Mouse (Mus musculus) left cerebral cortex, postnatal 25 days (tissue): Measurements from ENCODE around the gene Afp. TPM values are rescaled to one million over a fixed set of nuclear protein-coding genes. Genes with fewer than 3 reads are reported as not detected.

ENCODE experiments used
- DNase-seq, 2 experiments: peaks; one replicate each; pipeline ENCODE4 v3.0.0; 2022; ENCODE audit warnings: low spot score in 2 of 2, mixed read lengths in 1 of 2
- intact Hi-C: fragments of 180-260 bp; cut with DNase I; formaldehyde crosslinking; loops from one replicate; pipeline ENCODE4 v1.15.1; 2025
- total RNA-seq, 2 experiments: library from RNA; stranded (reverse); gene quantifications; 2 replicates each; pipeline ENCODE4 v1.2.3; 2021

The Afp gene
- total RNA-seq, 2 experiments from 2014 or later, result not detected

GRCm38 (mm10) chr5:90501752-90502151 lies 11.2 kb downstream of the Afp start:
- intact Hi-C loops, result loop anchor here (5.0 to 10.0 kb wide), 2 partner anchors 86 to 153 kb away; no protein-coding TSS in a partner anchor
- no peak for DNase-seq

- intact Hi-C loops, result loop anchor here (5.0 to 10.0 kb wide), 2 partner anchors 83 to 150 kb away; no protein-coding TSS in a partner anchor
- DNase-seq, result no peak
Measured at GRCm38 (mm10) chr5:90504742-90505141, 14.2 kb downstream of the Afp start.

- intact Hi-C loops, result loop anchor here (10.0 kb wide), 1 partner anchor 148 kb away; no protein-coding TSS in a partner anchor
- peak in 1 of 2 experiments; percentile 13 for DNase-seq
Measured at GRCm38 (mm10) chr5:90506507-90506906, 16.0 kb downstream of the Afp start.

- intact Hi-C loops, result loop anchor here (10.0 kb wide), 1 partner anchor 147 kb away; no protein-coding TSS in a partner anchor
- no peak for DNase-seq
Measured at GRCm38 (mm10) chr5:90507411-90507949, 16.9 kb downstream of the Afp start.

- intact Hi-C loops, result loop anchor here (10.0 kb wide), 1 partner anchor 145 kb away; no protein-coding TSS in a partner anchor
Measured at GRCm38 (mm10) chr5:90509828-90510592, 19.5 kb downstream of the Afp start.

GRCm38 (mm10) chr5:90512288-90512955 lies 21.9 kb downstream of the Afp start:
- DNase-seq, result peak; percentile 4 to 25
- intact Hi-C loops, result no loop called here

More at GRCm38 (mm10) chr5:90509828-90510592, 19.5 kb downstream of the Afp start:
- no peak for DNase-seq

GRCm38 (mm10) chr5:90515561-90515960 lies 25.0 kb downstream of the Afp start:
- intact Hi-C loops, result no loop called here
- no peak for DNase-seq

GRCm38 (mm10) chr5:90518356-90519100 lies 28.0 kb downstream of the Afp start, which contains the start of gene Afm:
Gene Afm (plus strand): TSS chr5:90518932.
- intact Hi-C loops, result no loop called here
- no peak for DNase-seq

GRCm38 (mm10) chr5:90551191-90551590 lies 60.7 kb downstream of the Afp start:
- intact Hi-C loops, result no loop called here
- no peak for DNase-seq

- no peak for DNase-seq
- intact Hi-C loops, result no loop called here
Measured at GRCm38 (mm10) chr5:90556052-90556451, 65.5 kb downstream of the Afp start.

Other genes starting within 250 kb of the Afp start
- gene Ankrd17, start 124.2 kb upstream of the Afp start, total RNA-seq, result 100 to 1,000 TPM; 110 to 117 TPM
- 1 to 10 TPM; 1.6 to 1.7 TPM for gene Gm9958, start 123.5 kb upstream of the Afp start, total RNA-seq
- not detected for gene Alb, start 29.8 kb upstream of the Afp start, total RNA-seq
- not detected for gene Afm, start 28.2 kb downstream of the Afp start, total RNA-seq
- under 1 TPM in 1 of 2 experiments, not detected in 1; 0.37 TPM for gene 5830473C10Rik, start 70.4 kb downstream of the Afp start, total RNA-seq
- gene Rassf6, start 149.9 kb downstream of the Afp start, total RNA-seq, result 1 to 10 TPM in 1 of 2 experiments, under 1 TPM in 1; 0.82 to 1.3 TPM